36 mouse cellular contexts compared by ENCODE assay signal in genomic region chr7:34298818-34299217, GRCm38 (mm10). TPM values are rescaled to one million over a fixed set of nuclear protein-coding genes. Genes with fewer than 3 reads are reported as not detected.
A peak's percentile ranks its signal among the peaks of the same experiment; 100 is the strongest.
DNase-seq lines count a peak whose midpoint lies in the region; ATAC-seq and TF ChIP-seq lines count a peak whose summit lies in the region.
"Had no signal": no experiment of that assay in that cellular context is flagged by ENCODE, and none has a peak within 500 bp of the region (broad histone marks: within the 10 kb centered on the region; RNA-seq: fewer than 3 reads in every experiment).

No protein-coding gene starts in this region.

- no peak for TF ChIP-seq POLR2A in lung, adult 2 months (IDR thresholded peaks at IDR 0.05; ENCODE audit: borderline replicate concordance, extremely low read depth, low read depth, low read length)

- no peak overlapping the region for H3K4me3 ChIP-seq in gastrocnemius, adult 2 months
- H3K4me3 ChIP-seq in kidney, embryonic 15.5 days (replicated peaks), result no peak overlapping the region
- no peak overlapping the region for H3K4me3 ChIP-seq in lung, embryonic 16.5 days (ENCODE audit: low read length)
- no peak overlapping the region for H3K4me3 ChIP-seq in lung, adult 2 months (replicated peaks; ENCODE audit: extremely low read depth, low read depth, low read length)
- no peak overlapping the region for H3K4me3 ChIP-seq in hindbrain, postnatal 0 days (ENCODE audit: low read length)
- H3K4me3 ChIP-seq: embryonic facial prominence, embryonic 12.5 days; erythroblast, embryonic 14.5 days; heart, embryonic 10.5 days; hindbrain, embryonic 12.5 days; liver, embryonic 15.5 days; midbrain, embryonic 10.5 days; midbrain, embryonic 15.5 days; stomach, embryonic 15.5 days had no signal

- no peak for DNase-seq in gastrocnemius, adult 2 months
- DNase-seq in gastrocnemius, postnatal 14 days, result no peak
- no peak for DNase-seq in kidney, postnatal 10 days
- DNase-seq in lung, adult 2 months, result no peak
- no peak for DNase-seq in hindbrain, postnatal 0 days (ENCODE audit: low spot score)
- DNase-seq: adrenal gland, adult 2 months; cerebellum, adult 2 months; cerebellum, postnatal 14 days; heart, postnatal 36 days; kidney, adult 8-10 months; right cerebral cortex, postnatal 25 days had no signal

- no peak overlapping the region for H3K4me2 ChIP-seq in kidney, embryonic 15.5 days
- no peak overlapping the region for H3K4me2 ChIP-seq in lung, embryonic 16.5 days (ENCODE audit: low read depth, low read length)
- H3K4me2 ChIP-seq in hindbrain, postnatal 0 days (ENCODE audit: low read depth, low read length), result no peak overlapping the region
- H3K4me2 ChIP-seq: embryonic facial prominence, embryonic 12.5 days; hindbrain, embryonic 12.5 days; liver, embryonic 15.5 days; midbrain, embryonic 15.5 days; stomach, embryonic 15.5 days had no signal

- no peak for ATAC-seq in kidney, embryonic 15.5 days (replicated peaks; ENCODE audit: low FRiP score)
- peak; percentile 41; the same call in 1 of the 2 replicates for ATAC-seq in lung, embryonic 16.5 days (ENCODE audit: low read depth)
- ATAC-seq in hindbrain, postnatal 0 days, result no peak
- ATAC-seq: activated CD4-positive, CD25-positive, alpha-beta regulatory T cell, adult 4 months; forebrain, embryonic 16.5 days; intestine, embryonic 16.5 days; midbrain, embryonic 15.5 days had no signal

- H3K4me1 ChIP-seq in kidney, embryonic 15.5 days, result peaks cover 9% of the 10 kb centered on the region
- H3K4me1 ChIP-seq in lung, embryonic 16.5 days (replicated peaks; ENCODE audit: control insufficient read depth, insufficient read depth, low read length), result no peaks in the 10 kb centered on the region
- H3K4me1 ChIP-seq in lung, adult 2 months (ENCODE audit: control insufficient read depth, insufficient read depth, low read length), result peaks cover 25% of the 10 kb centered on the region
- no peaks in the 10 kb centered on the region for H3K4me1 ChIP-seq in hindbrain, postnatal 0 days (ENCODE audit: insufficient read depth, low read length)
- H3K4me1 ChIP-seq: embryonic facial prominence, embryonic 12.5 days; hindbrain, embryonic 12.5 days; midbrain, embryonic 10.5 days; midbrain, embryonic 15.5 days had no signal

- H3K27ac ChIP-seq in gastrocnemius, adult 2 months, result peak overlapping the region; percentile 63
- H3K27ac ChIP-seq in kidney, embryonic 15.5 days, result 0 out of 2 replicates have a peak overlapping the region, but pooled peaks have one; percentile 57
- peak overlapping the region; percentile 20; the same call in 1 of the 2 replicates for H3K27ac ChIP-seq in lung, embryonic 16.5 days (ENCODE audit: low read length)
- no peak overlapping the region for H3K27ac ChIP-seq in hindbrain, postnatal 0 days
- H3K27ac ChIP-seq: embryonic facial prominence, embryonic 12.5 days; heart, embryonic 10.5 days; hindbrain, embryonic 12.5 days; liver, embryonic 15.5 days; midbrain, embryonic 10.5 days; midbrain, embryonic 15.5 days; stomach, embryonic 15.5 days had no signal

- no peak for TF ChIP-seq CTCF in gastrocnemius, adult 2 months (IDR thresholded peaks at IDR 0.05)
- TF ChIP-seq CTCF in lung, adult 2 months (IDR thresholded peaks at IDR 0.05; ENCODE audit: insufficient read depth, low read length), result no peak
- no peak for TF ChIP-seq CTCF in hindbrain, postnatal 0 days (IDR thresholded peaks at IDR 0.05; ENCODE audit: low read depth)

- H3K9ac ChIP-seq in kidney, embryonic 15.5 days, result no peak overlapping the region
- H3K9ac ChIP-seq in lung, embryonic 16.5 days (ENCODE audit: low read length), result no peak overlapping the region
- H3K9ac ChIP-seq in hindbrain, postnatal 0 days (replicated peaks; ENCODE audit: low read length), result no peak overlapping the region
- H3K9ac ChIP-seq: embryonic facial prominence, embryonic 12.5 days; hindbrain, embryonic 12.5 days; liver, embryonic 15.5 days; midbrain, embryonic 15.5 days; stomach, embryonic 15.5 days had no signal

- H3K27me3 ChIP-seq in kidney, embryonic 15.5 days, result no peaks in the 10 kb centered on the region
- no peaks in the 10 kb centered on the region for H3K27me3 ChIP-seq in lung, embryonic 16.5 days (ENCODE audit: control insufficient read depth, insufficient read depth, low read depth, low read length)
- H3K27me3 ChIP-seq in hindbrain, postnatal 0 days (ENCODE audit: insufficient read depth, low read length), result no peaks in the 10 kb centered on the region
- H3K27me3 ChIP-seq: embryonic facial prominence, embryonic 12.5 days; hindbrain, embryonic 12.5 days; liver, embryonic 15.5 days; midbrain, embryonic 15.5 days; stomach, embryonic 15.5 days had no signal

- 97% methylated on average over 2 of the region's 2 CpGs for WGBS in kidney, embryonic 15.5 days
- 83% methylated on average over 2 of the region's 2 CpGs for WGBS in lung, embryonic 16.5 days
- WGBS in lung, adult 2 months, result 68% methylated on average over 2 of the region's 2 CpGs
- 88% methylated on average over 2 of the region's 2 CpGs for WGBS in hindbrain, postnatal 0 days

- intact Hi-C loops in gastrocnemius, adult 2 months (cut with DNase I), result no loop called here
- intact Hi-C loops in gastrocnemius, postnatal 14 days (cut with DNase I; ENCODE audit: low total_unique reads), result no loop called here

- H3K9me3 ChIP-seq in kidney, embryonic 15.5 days (replicated peaks), result no peaks in the 10 kb centered on the region
- H3K9me3 ChIP-seq in lung, embryonic 16.5 days (ENCODE audit: control insufficient read depth, low read length), result no peaks in the 10 kb centered on the region
- H3K9me3 ChIP-seq in hindbrain, postnatal 0 days (ENCODE audit: low read length), result no peaks in the 10 kb centered on the region
- H3K9me3 ChIP-seq: embryonic facial prominence, embryonic 12.5 days; heart, embryonic 10.5 days; hindbrain, embryonic 12.5 days; liver, embryonic 15.5 days; midbrain, embryonic 10.5 days; midbrain, embryonic 15.5 days; stomach, embryonic 15.5 days had no signal

- peaks cover 15% of the 10 kb centered on the region for H3K36me3 ChIP-seq in kidney, embryonic 15.5 days
- peaks cover 2% of the 10 kb centered on the region for H3K36me3 ChIP-seq in lung, embryonic 16.5 days (ENCODE audit: control insufficient read depth, insufficient read depth, low read length)
- H3K36me3 ChIP-seq in hindbrain, postnatal 0 days (ENCODE audit: insufficient read depth, low read length), result no peaks in the 10 kb centered on the region
- H3K36me3 ChIP-seq: embryonic facial prominence, embryonic 12.5 days; liver, embryonic 15.5 days; midbrain, embryonic 15.5 days; stomach, embryonic 15.5 days had no signal

RNA-seq across cellular contexts. Expression of gene 4931406P16Rik, which starts 14.5 kb away (rescaled TPM):
- total RNA-seq in gastrocnemius, adult 2 months (2021), result 10 to 100 TPM; 36.6 to 51.9 TPM
- total RNA-seq in gastrocnemius, postnatal 14 days (2021), result 10 to 100 TPM; 41.8 to 48.2 TPM
- polyA plus RNA-seq in kidney, embryonic 15.5 days (2015; fragmentation: Nextera tagmentation; extraction: Ambion mirVana), result 38.4 and 41.5 TPM in 2 replicates
- polyA plus RNA-seq in lung, embryonic 16.5 days (2015; fragmentation: Nextera tagmentation; extraction: Ambion mirVana), result 57.6 and 63.8 TPM in 2 replicates
- 80.0 and 91.4 TPM in 2 replicates for polyA plus RNA-seq in lung, adult 2 months (2012; rRNA removed)
- total RNA-seq in hindbrain, postnatal 0 days (2014; rRNA removed), result 61.0 and 65.5 TPM in 2 replicates
- 23.2 and 31.5 TPM in 2 replicates for polyA plus RNA-seq in hindbrain, postnatal 0 days (2015; fragmentation: Nextera tagmentation; extraction: Ambion mirVana)

RNA-seq across cellular contexts. Expression of gene Gm6096, which starts 48.0 kb away (rescaled TPM):
- not detected for total RNA-seq in gastrocnemius, adult 2 months (2021)
- not detected for total RNA-seq in gastrocnemius, postnatal 14 days (2021)
- 0.50 TPM in 1 of 2 replicates, not detected in the other for polyA plus RNA-seq in kidney, embryonic 15.5 days (2015; fragmentation: Nextera tagmentation; extraction: Ambion mirVana)
- not detected in 2 replicates for polyA plus RNA-seq in lung, embryonic 16.5 days (2015; fragmentation: Nextera tagmentation; extraction: Ambion mirVana)
- not detected in 2 replicates for polyA plus RNA-seq in lung, adult 2 months (2012; rRNA removed)
- total RNA-seq in hindbrain, postnatal 0 days (2014; rRNA removed), result not detected in 2 replicates
- not detected in 2 replicates for polyA plus RNA-seq in hindbrain, postnatal 0 days (2015; fragmentation: Nextera tagmentation; extraction: Ambion mirVana)
- total RNA-seq: adrenal gland, adult 2 months; adrenal gland, postnatal 4 days; gastrocnemius, adult 8-10 months; heart, postnatal 36 days; layer of hippocampus, postnatal 10 days; left cerebral cortex, adult 18-20 months; left cerebral cortex, postnatal 14 days; liver, adult 2 months; megakaryocyte progenitor cell, adult 5-6 weeks; neutrophil, adult 5-6 weeks had no signal
- polyA plus RNA-seq: activated CD4-positive, CD25-positive, alpha-beta regulatory T cell, adult 4 months; adrenal gland, adult 2 months; cerebellum, adult 2 months; cortical plate, adult 2 months; embryonic facial prominence, embryonic 12.5 days; erythroblast, embryonic 14.5 days; gonadal fat pad, adult 2 months; heart, embryonic 10.5 days; hindbrain, embryonic 12.5 days; intestine, embryonic 16.5 days; large intestine, adult 2 months; limb, embryonic 11.5 days; liver, adult 2 months; liver, embryonic 15.5 days; midbrain, embryonic 10.5 days; midbrain, embryonic 15.5 days; stomach, embryonic 15.5 days had no signal
